Mouse (Mus musculus): ENCODE measurements around the gene Ccdc181. TPM values are rescaled to one million over a fixed set of nuclear protein-coding genes. Genes with fewer than 3 reads are reported as not detected.

Ccdc181 gene
- polyA plus RNA-seq, 1 experiment from 2014 or later = 7.4 TPM

- Histone ChIP-seq H3K4me3 (no peak overlapping the region), H3K27me3 (no peaks in the 10 kb centered on the region), H3K27ac (no peak overlapping the region), H3K9me3 (no peaks in the 10 kb centered on the region), H3K4me2 (replicated peaks) (no peak overlapping the region), H3K36me3 (peaks cover 15% of the 10 kb centered on the region), H3K9ac (no peak overlapping the region), H3K4me1 (no peaks in the 10 kb centered on the region)
- ATAC-seq (ENCODE audit: insufficient number of reproducible peaks, insufficient read depth, low FRiP score, low TSS enrichment) = no peak
- 61% methylated on average over 15 of the region's 15 CpGs for WGBS
Measured at GRCm38 (mm10) chr1:164287406-164287805, 12.0 kb downstream of the Ccdc181 start.

DNA sequence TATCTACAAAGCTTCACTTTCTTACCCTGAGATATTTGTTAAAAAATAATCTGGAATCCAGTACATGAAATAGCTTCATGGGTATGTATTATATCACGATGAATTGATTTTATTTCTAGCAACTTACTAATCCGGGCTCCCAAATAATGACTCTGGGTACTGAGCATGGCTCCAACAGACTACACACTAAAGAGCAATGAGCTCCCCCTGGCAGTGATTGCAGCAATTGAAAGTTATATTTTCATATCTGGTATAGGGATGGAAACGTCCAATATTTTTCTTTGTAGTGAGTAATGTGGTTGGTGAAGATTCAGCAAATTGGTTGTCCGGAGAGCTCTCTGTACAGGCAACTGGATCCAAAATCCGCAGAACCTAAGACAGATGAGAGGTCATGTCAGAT lies 16.7 kb downstream of the Ccdc181 start:
- no peak overlapping the region for H3K4me2 ChIP-seq (replicated peaks)
- no peak overlapping the region for H3K9ac ChIP-seq
- 89% methylated on average over 5 of the region's 5 CpGs for WGBS
- no peaks in the 10 kb centered on the region for H3K9me3 ChIP-seq
- H3K4me3 ChIP-seq = no peak overlapping the region
- no peak overlapping the region for H3K27ac ChIP-seq
- no peaks in the 10 kb centered on the region for H3K4me1 ChIP-seq
- H3K36me3 ChIP-seq = peaks cover 38% of the 10 kb centered on the region
- no peaks in the 10 kb centered on the region for H3K27me3 ChIP-seq
- ATAC-seq (ENCODE audit: insufficient number of reproducible peaks, insufficient read depth, low FRiP score, low TSS enrichment) = no peak

- no peak overlapping the region for H3K9ac ChIP-seq
Measured at GRCm38 (mm10) chr1:164294071-164294470, 18.7 kb downstream of the Ccdc181 start.

GRCm38 (mm10) chr1:164296473-164296872 lies 21.1 kb downstream of the Ccdc181 start:
- Histone ChIP-seq H3K4me2 (replicated peaks) (no peak overlapping the region), H3K9ac (no peak overlapping the region), H3K9me3 (no peaks in the 10 kb centered on the region), H3K27me3 (no peaks in the 10 kb centered on the region), H3K4me3 (no peak overlapping the region), H3K4me1 (no peaks in the 10 kb centered on the region), H3K27ac (no peak overlapping the region), H3K36me3 (peaks cover 68% of the 10 kb centered on the region)
- WGBS = 88% methylated on average over 4 of the region's 5 CpGs
- no peak for ATAC-seq (ENCODE audit: insufficient number of reproducible peaks, insufficient read depth, low FRiP score, low TSS enrichment)

More at GRCm38 (mm10) chr1:164294071-164294470, 18.7 kb downstream of the Ccdc181 start:
- Histone ChIP-seq H3K27ac (no peak overlapping the region), H3K4me2 (replicated peaks) (no peak overlapping the region), H3K4me3 (no peak overlapping the region), H3K4me1 (no peaks in the 10 kb centered on the region), H3K27me3 (no peaks in the 10 kb centered on the region), H3K9me3 (no peaks in the 10 kb centered on the region), H3K36me3 (peaks cover 56% of the 10 kb centered on the region)
- ATAC-seq (ENCODE audit: insufficient number of reproducible peaks, insufficient read depth, low FRiP score, low TSS enrichment) = no peak
- 93% methylated on average over 6 of the region's 6 CpGs for WGBS

GRCm38 (mm10) chr1:164301949-164302348 lies 26.6 kb downstream of the Ccdc181 start:
- H3K4me2 ChIP-seq (replicated peaks) = no peak overlapping the region
- no peaks in the 10 kb centered on the region for H3K9me3 ChIP-seq
- no peaks in the 10 kb centered on the region for H3K27me3 ChIP-seq
- no peaks in the 10 kb centered on the region; the same call in 1 of the 2 replicates for H3K4me1 ChIP-seq
- ATAC-seq (ENCODE audit: insufficient number of reproducible peaks, insufficient read depth, low FRiP score, low TSS enrichment) = no peak
- no peak overlapping the region for H3K9ac ChIP-seq
- H3K27ac ChIP-seq = no peak overlapping the region
- no peak overlapping the region for H3K4me3 ChIP-seq
- peaks cover 58% of the 10 kb centered on the region for H3K36me3 ChIP-seq
- 92% methylated on average over 4 of the region's 4 CpGs for WGBS

DNA sequence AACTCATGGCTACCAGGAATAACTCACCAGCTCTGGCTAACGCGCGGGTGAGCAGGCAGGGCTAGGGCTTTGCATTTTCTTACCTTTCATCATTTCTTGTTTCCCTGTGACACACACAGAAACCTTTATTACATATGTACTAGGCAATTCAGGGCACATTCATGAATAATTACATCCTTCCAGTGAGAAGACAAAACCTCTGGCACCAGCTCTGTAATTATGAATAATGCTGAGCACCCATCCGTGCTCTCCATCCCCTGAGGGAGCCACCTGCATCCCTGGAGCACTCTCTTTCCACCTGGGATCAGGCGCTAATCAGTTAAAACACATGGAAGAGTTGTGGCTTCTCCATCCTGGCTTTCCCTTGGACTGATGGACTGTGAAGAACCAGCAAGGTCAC lies 28.4 kb downstream of the Ccdc181 start, which contains the start of gene Nme7:
Gene Nme7 (plus strand): TSS at position 301 of the 400 bp plus-strand sequence.
- H3K27ac ChIP-seq = no peak within 1 kb of the TSS
- H3K36me3 ChIP-seq = peaks cover 41% of the 10 kb centered on the region
- WGBS = 83% methylated on average over 5 of the region's 5 CpGs
- H3K27me3 ChIP-seq = no peaks in the 10 kb centered on the region
- H3K9me3 ChIP-seq = no peaks in the 10 kb centered on the region
- H3K4me2 ChIP-seq (replicated peaks) = no peak within 1 kb of the TSS
- no peak within 1 kb of the TSS for H3K4me3 ChIP-seq
- no peak within 1 kb of the TSS for H3K9ac ChIP-seq
- H3K4me1 ChIP-seq = peaks cover 7% of the 10 kb centered on the region; the same call in 1 of the 2 replicates
- no peak for ATAC-seq (ENCODE audit: insufficient number of reproducible peaks, insufficient read depth, low FRiP score, low TSS enrichment)

DNA sequence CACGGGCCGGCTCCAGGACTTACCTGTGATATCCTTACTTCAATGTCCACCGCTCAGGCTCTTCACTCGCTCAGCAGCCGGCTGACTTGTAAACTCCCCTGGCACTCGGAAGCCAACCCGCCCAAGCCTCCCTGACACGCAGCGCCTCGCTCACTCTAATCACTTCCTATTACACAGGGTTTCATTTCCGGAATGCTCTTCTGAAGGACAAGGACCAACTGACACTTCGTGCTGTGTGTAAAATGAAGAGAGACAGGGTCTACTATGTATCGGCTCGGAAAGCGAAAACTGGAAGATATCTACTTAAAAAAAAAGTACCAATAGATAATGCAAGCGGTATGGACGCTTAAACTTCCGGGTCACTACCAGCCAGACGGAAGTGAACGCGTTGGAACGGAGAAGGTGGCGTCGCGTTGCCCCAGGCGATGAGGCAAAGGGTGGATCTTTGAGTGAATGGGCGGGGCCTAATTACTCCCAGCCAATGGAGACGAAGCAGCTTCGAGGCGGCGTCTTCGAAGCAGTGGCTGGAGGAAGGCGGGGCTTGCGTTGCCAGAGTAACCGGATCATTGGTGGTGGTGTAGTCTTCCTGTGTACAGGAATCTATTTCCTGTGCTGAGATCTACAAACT lies 31.9 kb downstream of the Ccdc181 start, which contains the start of gene Blzf1:
Gene Blzf1 (minus strand): TSS at position 366 of the 628 bp plus-strand sequence.
- Histone ChIP-seq H3K27ac (peak within 1 kb of the TSS; percentile 66), H3K4me2 (replicated peaks) (peak within 1 kb of the TSS; percentile 81), H3K9ac (peak within 1 kb of the TSS; percentile 75), H3K27me3 (no peaks in the 10 kb centered on the region), H3K36me3 (peaks cover 11% of the 10 kb centered on the region), H3K9me3 (no peaks in the 10 kb centered on the region), H3K4me1 (peaks cover 7% of the 10 kb centered on the region; the same call in 1 of the 2 replicates), H3K4me3 (peak within 1 kb of the TSS; percentile 67)
- peak; percentile 96 for ATAC-seq (ENCODE audit: insufficient number of reproducible peaks, insufficient read depth, low FRiP score, low TSS enrichment)
- WGBS = under 1% methylated on average over 35 of the region's 35 CpGs

DNA sequence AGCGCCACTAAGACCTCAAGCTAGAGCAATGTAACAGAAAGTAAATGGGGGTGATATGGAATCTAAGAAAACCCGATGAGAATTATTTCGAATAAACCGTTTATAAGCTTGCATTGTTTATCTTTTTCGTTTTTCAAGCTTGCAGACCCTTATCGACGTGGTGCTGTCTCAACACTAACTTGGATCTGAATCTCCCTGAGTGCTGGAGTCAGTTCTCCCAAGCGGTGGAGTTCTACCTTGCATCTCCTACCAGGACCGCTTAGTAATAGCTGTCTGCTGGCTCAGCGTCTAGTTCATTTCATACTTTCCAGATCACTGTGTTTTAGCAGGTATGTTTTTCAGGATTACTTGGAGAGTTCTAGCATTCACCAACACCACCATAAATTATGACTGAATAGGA lies 32.5 kb downstream of the Ccdc181 start:
- 12% methylated on average over 10 of the region's 10 CpGs for WGBS
- Histone ChIP-seq H3K9ac (peak overlapping the region; percentile 31; the same call in 1 of the 2 replicates), H3K36me3 (0 out of 2 replicates have a peak, but pooled peaks cover 5% of the 10 kb centered on the region), H3K9me3 (no peaks in the 10 kb centered on the region), H3K4me2 (replicated peaks) (peak overlapping the region; percentile 60), H3K4me1 (peaks cover 7% of the 10 kb centered on the region; the same call in 1 of the 2 replicates), H3K27me3 (no peaks in the 10 kb centered on the region), H3K4me3 (peak overlapping the region; percentile 67), H3K27ac (no peak overlapping the region)
- ATAC-seq (ENCODE audit: insufficient number of reproducible peaks, insufficient read depth, low FRiP score, low TSS enrichment) = no peak

GRCm38 (mm10) chr1:164314085-164314484 lies 38.7 kb downstream of the Ccdc181 start:
- 90% methylated on average over 5 of the region's 5 CpGs for WGBS
- no peak for ATAC-seq (ENCODE audit: insufficient number of reproducible peaks, insufficient read depth, low FRiP score, low TSS enrichment)
- no peaks in the 10 kb centered on the region for H3K27me3 ChIP-seq

GRCm38 (mm10) chr1:164315266-164315665 lies 39.9 kb downstream of the Ccdc181 start:
- Histone ChIP-seq H3K4me1 (no peaks in the 10 kb centered on the region), H3K27ac (no peak overlapping the region), H3K4me2 (replicated peaks) (no peak overlapping the region), H3K4me3 (no peak overlapping the region), H3K27me3 (no peaks in the 10 kb centered on the region), H3K9ac (no peak overlapping the region), H3K36me3 (peaks cover 14% of the 10 kb centered on the region), H3K9me3 (no peaks in the 10 kb centered on the region)
- WGBS = 72% methylated on average over 8 of the region's 8 CpGs
- ATAC-seq (ENCODE audit: insufficient number of reproducible peaks, insufficient read depth, low FRiP score, low TSS enrichment) = no peak

More at GRCm38 (mm10) chr1:164314085-164314484, 38.7 kb downstream of the Ccdc181 start:
- Histone ChIP-seq H3K36me3 (peaks cover 14% of the 10 kb centered on the region), H3K4me2 (replicated peaks) (no peak overlapping the region), H3K4me3 (no peak overlapping the region), H3K27ac (no peak overlapping the region), H3K9ac (no peak overlapping the region), H3K9me3 (no peaks in the 10 kb centered on the region), H3K4me1 (no peaks in the 10 kb centered on the region)

DNA sequence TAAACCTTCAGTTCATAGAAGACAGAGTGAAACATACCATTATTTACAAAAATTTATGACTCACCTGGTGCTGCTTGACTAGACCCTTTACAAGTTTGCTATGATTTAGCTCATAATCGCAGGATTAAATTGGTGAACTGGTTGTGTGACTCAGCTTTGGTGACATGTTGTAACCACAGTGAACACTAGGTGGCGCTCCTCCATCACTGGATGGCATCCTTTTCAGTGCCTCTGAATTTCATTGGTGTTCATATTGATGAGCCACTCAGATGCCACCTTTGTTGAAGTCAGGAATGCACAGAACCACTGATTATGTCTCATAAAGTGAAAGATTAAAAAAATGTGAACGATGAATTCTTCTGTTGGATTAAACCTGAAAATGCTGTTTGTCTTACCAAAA lies 41.3 kb downstream of the Ccdc181 start:
- H3K27ac ChIP-seq = no peak overlapping the region
- no peaks in the 10 kb centered on the region for H3K9me3 ChIP-seq
- H3K9ac ChIP-seq = no peak overlapping the region
- no peaks in the 10 kb centered on the region for H3K27me3 ChIP-seq
- H3K36me3 ChIP-seq = peaks cover 14% of the 10 kb centered on the region
- 33% methylated on average over 3 of the region's 3 CpGs for WGBS
- no peak overlapping the region for H3K4me2 ChIP-seq (replicated peaks)
- H3K4me1 ChIP-seq = no peaks in the 10 kb centered on the region
- no peak overlapping the region for H3K4me3 ChIP-seq
- peak; percentile 32; the same call in 1 of the 2 replicates for ATAC-seq (ENCODE audit: insufficient number of reproducible peaks, insufficient read depth, low FRiP score, low TSS enrichment)

DNA sequence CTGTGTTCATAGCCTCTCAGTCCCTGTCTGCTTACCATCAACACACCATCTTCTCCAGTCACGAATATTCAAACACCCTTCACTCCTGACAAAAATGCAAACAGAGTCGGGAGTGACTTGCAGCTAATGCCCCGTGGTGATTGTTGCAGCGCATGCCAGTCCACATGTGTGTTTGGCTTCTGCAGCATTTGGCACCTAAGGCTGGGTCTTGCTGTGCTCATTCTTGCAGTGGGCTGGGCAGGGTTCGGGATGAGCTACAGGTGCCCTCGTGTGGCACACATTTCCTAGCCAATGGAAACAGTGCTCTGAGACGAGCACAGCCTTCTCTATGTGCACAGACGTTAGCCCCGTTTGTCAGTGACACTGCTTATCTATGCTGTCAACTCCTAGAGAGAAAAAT lies 41.9 kb downstream of the Ccdc181 start:
- no peak for ATAC-seq (ENCODE audit: insufficient number of reproducible peaks, insufficient read depth, low FRiP score, low TSS enrichment)
- 86% methylated on average over 9 of the region's 9 CpGs for WGBS

More for the DNA sequence above, 41.9 kb downstream of the Ccdc181 start:
- Histone ChIP-seq H3K27me3 (no peaks in the 10 kb centered on the region), H3K4me2 (replicated peaks) (no peak overlapping the region), H3K9me3 (no peaks in the 10 kb centered on the region), H3K9ac (no peak overlapping the region), H3K36me3 (peaks cover 14% of the 10 kb centered on the region), H3K4me1 (no peaks in the 10 kb centered on the region), H3K4me3 (no peak overlapping the region), H3K27ac (no peak overlapping the region)
